In genomic region chr1:171193093-171193840, GRCm38 (mm10) we compare ENCODE assay signal across 9 mouse cellular contexts. TPM values are rescaled to one million over a fixed set of nuclear protein-coding genes. Genes with fewer than 3 reads are reported as not detected.
A peak's percentile ranks its signal among the peaks of the same experiment; 100 is the strongest.
DNase-seq lines count a peak whose midpoint lies in the region; ATAC-seq and TF ChIP-seq lines count a peak whose summit lies in the region.
"Had no signal": no experiment of that assay in that cellular context is flagged by ENCODE, and none has a peak within 500 bp of the region (broad histone marks: within the 10 kb centered on the region; RNA-seq: fewer than 3 reads in every experiment).

No protein-coding gene starts in this region.

- H3K27ac ChIP-seq in heart, embryonic 10.5 days: peak overlapping the region; percentile 31
- no peak overlapping the region; the same call in 1 of the 2 replicates for H3K27ac ChIP-seq in embryonic facial prominence, embryonic 10.5 days (replicated peaks)
- H3K27ac ChIP-seq in hindbrain, embryonic 13.5 days: peak overlapping the region; percentile 72
- H3K27ac ChIP-seq in midbrain, postnatal 0 days (ENCODE audit: low read depth, low read length): 0 out of 2 replicates have a peak overlapping the region, but pooled peaks have one; percentile 26

- peaks cover 54% of the 10 kb centered on the region for H3K27me3 ChIP-seq in heart, embryonic 10.5 days (ENCODE audit: insufficient read depth, poor library complexity, severe bottlenecking)
- H3K27me3 ChIP-seq in embryonic facial prominence, embryonic 10.5 days (replicated peaks; ENCODE audit: low read depth, poor library complexity, severe bottlenecking): peaks cover 89% of the 10 kb centered on the region
- H3K27me3 ChIP-seq in hindbrain, embryonic 13.5 days: peaks cover 65% of the 10 kb centered on the region
- H3K27me3 ChIP-seq in midbrain, postnatal 0 days (ENCODE audit: insufficient read depth, low read length): no peaks in the 10 kb centered on the region

- peak overlapping the region; percentile 48 for H3K4me3 ChIP-seq in heart, embryonic 10.5 days
- H3K4me3 ChIP-seq in embryonic facial prominence, embryonic 10.5 days: peak overlapping the region; percentile 44
- H3K4me3 ChIP-seq in hindbrain, embryonic 13.5 days: peak overlapping the region; percentile 63
- H3K4me3 ChIP-seq in midbrain, postnatal 0 days (ENCODE audit: low read depth, low read length): peak overlapping the region; percentile 30

- H3K36me3 ChIP-seq in heart, embryonic 10.5 days: no peaks in the 10 kb centered on the region
- H3K36me3 ChIP-seq in embryonic facial prominence, embryonic 10.5 days (replicated peaks): no peaks in the 10 kb centered on the region
- H3K36me3 ChIP-seq in hindbrain, embryonic 13.5 days: no peaks in the 10 kb centered on the region
- H3K36me3 ChIP-seq in midbrain, postnatal 0 days (ENCODE audit: insufficient read depth, low read length): no peaks in the 10 kb centered on the region

- 5% methylated on average over 18 of the region's 18 CpGs for WGBS in heart, embryonic 10.5 days
- 2% methylated on average over 18 of the region's 18 CpGs for WGBS in embryonic facial prominence, embryonic 10.5 days
- WGBS in hindbrain, embryonic 13.5 days: 3% methylated on average over 18 of the region's 18 CpGs
- WGBS in midbrain, postnatal 0 days: 3% methylated on average over 18 of the region's 18 CpGs

- no peaks in the 10 kb centered on the region for H3K9me3 ChIP-seq in heart, embryonic 10.5 days
- no peaks in the 10 kb centered on the region for H3K9me3 ChIP-seq in embryonic facial prominence, embryonic 10.5 days
- H3K9me3 ChIP-seq in hindbrain, embryonic 13.5 days: no peaks in the 10 kb centered on the region
- H3K9me3 ChIP-seq in midbrain, postnatal 0 days (ENCODE audit: low read length): no peaks in the 10 kb centered on the region

- peak overlapping the region; percentile 54 for H3K4me2 ChIP-seq in hindbrain, embryonic 13.5 days
- H3K4me2 ChIP-seq in midbrain, postnatal 0 days (ENCODE audit: low read depth, low read length, poor library complexity, severe bottlenecking): peak overlapping the region; percentile 57

- intact Hi-C loops in left cerebral cortex, postnatal 36 days (cut with DNase I): no loop called here

- 0 out of 2 replicates have a peak, but pooled peaks have one; percentile 10 for ATAC-seq in hindbrain, embryonic 13.5 days (ENCODE audit: low FRiP score)
- peak; percentile 29; the same call in 1 of the 2 replicates for ATAC-seq in midbrain, postnatal 0 days (ENCODE audit: low FRiP score)
- ATAC-seq in megakaryocyte progenitor cell, adult 5-6 weeks (replicated peaks; ENCODE audit: poor library complexity): no peak

- no peak for DNase-seq in heart, embryonic 10.5 days (ENCODE audit: low spot score)
- no peak for DNase-seq in heart, adult 8-10 months (ENCODE audit: low spot score)
- peak; percentile 43 for DNase-seq in embryonic facial prominence, embryonic 10.5 days (ENCODE audit: low spot score)
- DNase-seq in midbrain, postnatal 0 days (ENCODE audit: low spot score): peak; percentile 46
- DNase-seq in left cerebral cortex, postnatal 36 days (ENCODE audit: low spot score in 2 of 2): no peak
- DNase-seq in spleen, postnatal 14 days (ENCODE audit: low spot score in 2 of 2): no peak

- peaks cover 55% of the 10 kb centered on the region for H3K4me1 ChIP-seq in heart, embryonic 10.5 days
- peaks cover 54% of the 10 kb centered on the region for H3K4me1 ChIP-seq in embryonic facial prominence, embryonic 10.5 days
- H3K4me1 ChIP-seq in hindbrain, embryonic 13.5 days (replicated peaks): peaks cover 55% of the 10 kb centered on the region
- H3K4me1 ChIP-seq in midbrain, postnatal 0 days (ENCODE audit: insufficient read depth, low read length): peaks cover 8% of the 10 kb centered on the region; the same call in 1 of the 2 replicates

- TF ChIP-seq CTCF in midbrain, postnatal 0 days (IDR thresholded peaks at IDR 0.05): no peak

- H3K9ac ChIP-seq in hindbrain, embryonic 13.5 days: peak overlapping the region; percentile 31
- H3K9ac ChIP-seq in midbrain, postnatal 0 days (replicated peaks; ENCODE audit: low read length, poor library complexity, severe bottlenecking): peak overlapping the region; percentile 44

RNA-seq across cellular contexts. Expression of gene Pcp4l1, which starts 2.8 kb away (rescaled TPM):
- 18.0 and 24.4 TPM in 2 replicates for polyA plus RNA-seq in heart, embryonic 10.5 days (2016; fragmentation: Nextera tagmentation; extraction: Ambion mirVana)
- 100 to 1,000 TPM; 193 to 360 (median 253) TPM for total RNA-seq in heart, adult 8-10 months (2022)
- 5.2 and 6.7 TPM in 2 replicates for polyA plus RNA-seq in embryonic facial prominence, embryonic 10.5 days (2016; fragmentation: Nextera tagmentation; extraction: Ambion mirVana)
- polyA plus RNA-seq in hindbrain, embryonic 13.5 days (2015; fragmentation: Nextera tagmentation; extraction: Ambion mirVana): 25.1 and 44.1 TPM in 2 replicates
- 16.9 and 22.1 TPM in 2 replicates for total RNA-seq in midbrain, postnatal 0 days (2014; rRNA removed)
- 24.1 and 29.1 TPM in 2 replicates for polyA plus RNA-seq in midbrain, postnatal 0 days (2015; fragmentation: Nextera tagmentation; extraction: Ambion mirVana)
- 100 to 1,000 TPM in 1 of 2 experiments, 10 to 100 TPM in 1; 95.1 to 123 TPM for total RNA-seq in left cerebral cortex, postnatal 36 days (2021)
- 12.8 and 14.4 TPM in 2 replicates for total RNA-seq in megakaryocyte progenitor cell, adult 5-6 weeks (2015)
- 7.1 and 8.5 TPM in 2 replicates for total RNA-seq in megakaryocyte progenitor cell, adult 5-6 weeks (2017)

RNA-seq across cellular contexts. Expression of gene Nr1i3, which starts 20.5 kb away (rescaled TPM):
- polyA plus RNA-seq in heart, embryonic 10.5 days (2016; fragmentation: Nextera tagmentation; extraction: Ambion mirVana): 0.14 and 0.28 TPM in 2 replicates
- total RNA-seq in heart, adult 8-10 months (2022): not detected
- 0.21 TPM in 2 replicates for polyA plus RNA-seq in embryonic facial prominence, embryonic 10.5 days (2016; fragmentation: Nextera tagmentation; extraction: Ambion mirVana)
- polyA plus RNA-seq in hindbrain, embryonic 13.5 days (2015; fragmentation: Nextera tagmentation; extraction: Ambion mirVana): 0.32 and 0.48 TPM in 2 replicates
- total RNA-seq in midbrain, postnatal 0 days (2014; rRNA removed): 0.11 TPM in 1 of 2 replicates, not detected in the other
- polyA plus RNA-seq in midbrain, postnatal 0 days (2015; fragmentation: Nextera tagmentation; extraction: Ambion mirVana): 0.19 and 0.23 TPM in 2 replicates
- under 1 TPM in 1 of 2 experiments, not detected in 1; 0.17 TPM for total RNA-seq in left cerebral cortex, postnatal 36 days (2021)
- not detected in 2 replicates for total RNA-seq in megakaryocyte progenitor cell, adult 5-6 weeks (2015)
- 0.12 and 0.17 TPM in 2 replicates for total RNA-seq in megakaryocyte progenitor cell, adult 5-6 weeks (2017)
- total RNA-seq: left cerebral cortex, postnatal 10 days had no signal

RNA-seq across cellular contexts. Expression of gene Tomm40l, which starts 29.0 kb away (rescaled TPM):
- polyA plus RNA-seq in heart, embryonic 10.5 days (2016; fragmentation: Nextera tagmentation; extraction: Ambion mirVana): 41.8 and 53.7 TPM in 2 replicates
- total RNA-seq in heart, adult 8-10 months (2022): 100 to 1,000 TPM in 1 of 4 experiments, 10 to 100 TPM in 3; 94.3 to 111 (median 97.4) TPM
- polyA plus RNA-seq in embryonic facial prominence, embryonic 10.5 days (2016; fragmentation: Nextera tagmentation; extraction: Ambion mirVana): 32.4 and 33.3 TPM in 2 replicates
- 35.4 and 42.4 TPM in 2 replicates for polyA plus RNA-seq in hindbrain, embryonic 13.5 days (2015; fragmentation: Nextera tagmentation; extraction: Ambion mirVana)
- total RNA-seq in midbrain, postnatal 0 days (2014; rRNA removed): 49.8 and 57.6 TPM in 2 replicates
- polyA plus RNA-seq in midbrain, postnatal 0 days (2015; fragmentation: Nextera tagmentation; extraction: Ambion mirVana): 33.9 and 44.6 TPM in 2 replicates
- total RNA-seq in left cerebral cortex, postnatal 36 days (2021): 10 to 100 TPM; 81.7 to 86.7 TPM
- 13.0 and 15.4 TPM in 2 replicates for total RNA-seq in megakaryocyte progenitor cell, adult 5-6 weeks (2015)
- total RNA-seq in megakaryocyte progenitor cell, adult 5-6 weeks (2017): 18.2 and 25.7 TPM in 2 replicates

RNA-seq across cellular contexts. Expression of gene Apoa2, which starts 31.6 kb away (rescaled TPM):
- polyA plus RNA-seq in heart, embryonic 10.5 days (2016; fragmentation: Nextera tagmentation; extraction: Ambion mirVana): 16.2 and 315 TPM in 2 replicates
- total RNA-seq in heart, adult 8-10 months (2022): 1 to 10 TPM; 1.8 to 4.9 (median 1.9) TPM
- polyA plus RNA-seq in embryonic facial prominence, embryonic 10.5 days (2016; fragmentation: Nextera tagmentation; extraction: Ambion mirVana): 2.7 and 3.1 TPM in 2 replicates
- polyA plus RNA-seq in hindbrain, embryonic 13.5 days (2015; fragmentation: Nextera tagmentation; extraction: Ambion mirVana): 4.4 and 6.0 TPM in 2 replicates
- total RNA-seq in midbrain, postnatal 0 days (2014; rRNA removed): 3.7 TPM in 1 of 2 replicates, not detected in the other
- polyA plus RNA-seq in midbrain, postnatal 0 days (2015; fragmentation: Nextera tagmentation; extraction: Ambion mirVana): 5.2 and 7.2 TPM in 2 replicates
- 1 to 10 TPM; 1.8 to 2.3 TPM for total RNA-seq in left cerebral cortex, postnatal 36 days (2021)
- 0.94 and 2.3 TPM in 2 replicates for total RNA-seq in megakaryocyte progenitor cell, adult 5-6 weeks (2015)
- total RNA-seq in megakaryocyte progenitor cell, adult 5-6 weeks (2017): not detected in 2 replicates

RNA-seq across cellular contexts. Expression of gene Fcer1g, which starts 40.9 kb away (rescaled TPM):
- 4.9 and 12.1 TPM in 2 replicates for polyA plus RNA-seq in heart, embryonic 10.5 days (2016; fragmentation: Nextera tagmentation; extraction: Ambion mirVana)
- total RNA-seq in heart, adult 8-10 months (2022): 10 to 100 TPM in 2 of 4 experiments, 1 to 10 TPM in 2; 8.2 to 14.4 (median 11.5) TPM
- 12.4 and 16.5 TPM in 2 replicates for polyA plus RNA-seq in embryonic facial prominence, embryonic 10.5 days (2016; fragmentation: Nextera tagmentation; extraction: Ambion mirVana)
- 29.4 and 33.8 TPM in 2 replicates for polyA plus RNA-seq in hindbrain, embryonic 13.5 days (2015; fragmentation: Nextera tagmentation; extraction: Ambion mirVana)
- 21.3 and 25.9 TPM in 2 replicates for total RNA-seq in midbrain, postnatal 0 days (2014; rRNA removed)
- 30.5 and 31.1 TPM in 2 replicates for polyA plus RNA-seq in midbrain, postnatal 0 days (2015; fragmentation: Nextera tagmentation; extraction: Ambion mirVana)
- total RNA-seq in left cerebral cortex, postnatal 36 days (2021): 10 to 100 TPM; 13.5 to 13.8 TPM
- 293 and 379 TPM in 2 replicates for total RNA-seq in megakaryocyte progenitor cell, adult 5-6 weeks (2015)
- 101 and 178 TPM in 2 replicates for total RNA-seq in megakaryocyte progenitor cell, adult 5-6 weeks (2017)

Comparison
In these comparisons a context has a peak if more than half of its experiments do, and no peak if none do; other contexts are left out.
1. DNase-seq: peak in embryonic facial prominence, embryonic 10.5 days (single experiment) and midbrain, postnatal 0 days (single experiment); none in heart, embryonic 10.5 days (single experiment), heart, adult 8-10 months (single experiment), left cerebral cortex, postnatal 36 days (0 of 2) and spleen, postnatal 14 days (0 of 2).
2. Peak in every context shown above with its lines, with median percentiles within 50 percentile points of each other: H3K4me3 ChIP-seq.